Mouse (Mus musculus): Measurements from ENCODE around the gene Aatk.

DNA sequence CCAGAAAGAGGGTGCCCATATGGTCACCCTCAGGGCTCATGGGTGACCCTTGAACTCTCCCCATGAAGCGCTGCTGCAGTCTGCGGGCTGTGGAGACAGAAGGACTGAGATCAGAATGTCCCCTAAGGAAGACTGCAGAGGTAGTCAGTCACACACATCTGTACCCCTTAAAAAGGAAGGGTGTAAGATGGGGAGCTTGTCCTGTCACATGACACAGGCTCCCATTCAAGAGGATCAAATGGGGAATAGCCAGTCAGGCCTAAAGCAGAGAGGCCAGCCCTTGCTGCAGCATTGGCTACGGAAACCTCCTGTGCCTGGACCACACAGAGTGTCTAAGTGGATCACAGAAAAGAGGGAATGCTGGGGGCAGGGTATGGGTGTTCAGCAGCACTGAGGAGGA lies 13.5 kb downstream of the Aatk start:
- TF ChIP-seq CTCF (IDR thresholded peaks at IDR 0.05) (no peak), EP300 (IDR thresholded peaks at IDR 0.05) (no peak)
